Mouse (Mus musculus) E14TG2a.4 (cell line): Measurements from ENCODE around the gene Ccdc141.

Experiments
- CTCF ChIP-seq: conservative IDR thresholded peaks from 2 replicates; pipeline ENCODE4 v1.5.1; 2014; ENCODE audit warnings: low read length
- NANOG ChIP-seq: IDR thresholded peaks from 2 replicates; pipeline ENCODE4 v1.6.1; 2014; ENCODE audit warnings: borderline replicate concordance, low read length, mixed read lengths
- POU5F1 ChIP-seq: IDR thresholded peaks from 2 replicates; pipeline ENCODE4 v1.6.1; 2014; ENCODE audit warnings: low read length, borderline replicate concordance

DNA sequence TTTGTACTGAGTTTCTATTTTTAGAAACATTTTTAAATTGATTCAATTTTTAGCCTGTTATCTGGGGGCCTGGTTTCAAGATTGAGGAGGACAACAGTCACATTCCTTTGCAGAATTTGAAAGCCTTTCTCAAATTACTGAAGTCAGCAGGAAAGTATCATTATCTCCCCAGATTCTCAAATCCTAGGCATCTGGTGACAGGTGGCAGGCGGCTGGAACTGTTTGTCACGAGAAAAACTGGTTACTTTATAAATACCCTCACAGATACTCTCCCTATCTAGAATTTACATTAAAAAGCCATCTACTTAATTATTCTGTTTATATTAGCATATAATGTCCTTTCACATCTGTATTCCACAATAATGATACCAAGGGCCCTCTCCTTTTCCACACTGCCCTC, 56.1 kb downstream of the Ccdc141 start:
- TF ChIP-seq CTCF (no peak), POU5F1 (no peak), NANOG (no peak)
